Mouse (Mus musculus) urinary bladder, postnatal 14 days (tissue): Measurements from ENCODE around the gene Prickle2.

Source experiments
- DNase-seq: peaks from one replicate; pipeline ENCODE4 v3.0.0; 2021; ENCODE audit warnings: low spot score

The Prickle2 gene

GRCm38 (mm10) chr6:92370896-92371295 lies 335.1 kb downstream of the Prickle2 start:
- no peak for DNase-seq

DNA sequence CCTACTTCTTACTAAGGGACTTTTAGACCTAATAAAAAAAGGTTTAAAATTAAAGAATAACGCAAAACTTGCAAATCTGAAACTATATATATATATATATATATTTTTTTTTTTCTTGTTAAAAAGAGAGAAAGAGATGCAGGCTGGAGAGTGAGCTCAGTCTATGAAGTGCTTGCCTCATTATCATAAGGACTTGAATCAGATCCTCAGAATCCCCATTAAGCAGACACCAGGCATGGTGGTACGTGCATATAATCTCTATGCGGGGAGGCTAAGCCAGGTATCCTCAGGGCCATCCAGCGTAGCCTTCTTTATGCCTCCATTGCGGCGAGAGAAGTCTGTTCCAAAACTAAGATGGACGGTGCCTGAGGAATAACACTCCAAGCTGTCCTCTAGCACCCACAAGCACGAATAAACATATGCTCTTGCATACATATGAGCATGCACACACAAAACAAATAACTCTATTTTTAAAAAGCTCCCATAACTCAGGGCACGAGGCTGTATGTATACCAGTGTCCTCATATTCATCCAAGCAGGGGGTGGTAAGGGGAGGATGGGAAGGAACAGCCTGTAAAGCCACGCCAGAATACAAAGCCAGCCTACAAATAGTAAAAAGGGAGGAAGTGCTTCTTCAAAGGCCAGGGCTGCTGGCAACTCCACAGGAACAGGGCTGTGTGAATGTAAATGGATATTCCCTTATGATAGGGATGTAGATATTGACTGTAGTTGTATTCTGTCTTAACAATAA lies 358.5 kb downstream of the Prickle2 start:
- no peak for DNase-seq

- DNase-seq = no peak
Observed at GRCm38 (mm10) chr6:92346729-92347128, 359.2 kb downstream of the Prickle2 start.

DNA sequence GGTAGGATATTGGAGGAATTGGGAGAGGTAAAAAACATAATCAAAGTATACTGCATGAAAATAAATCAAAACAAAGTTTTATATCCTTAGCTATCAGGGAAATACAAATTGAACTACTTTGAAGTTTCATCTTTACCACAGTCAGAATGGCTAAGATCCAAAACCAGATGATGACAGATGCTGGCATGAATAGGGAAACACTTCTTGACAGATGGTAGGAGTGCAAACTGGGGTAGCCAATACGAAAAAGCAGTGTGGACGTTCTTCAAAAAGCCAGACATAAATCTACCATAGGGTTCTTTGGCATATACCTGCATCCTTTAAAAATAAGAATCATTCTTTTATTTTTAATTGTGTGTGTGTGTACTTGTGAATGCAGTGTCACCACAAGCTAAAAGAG lies 360.8 kb downstream of the Prickle2 start:
- no peak for DNase-seq

- DNase-seq = no peak
Observed at GRCm38 (mm10) chr6:92344588-92344987, 361.4 kb downstream of the Prickle2 start.
